Mouse (Mus musculus): ENCODE results near the gene Wdr81. TPM values are rescaled to one million over a fixed set of nuclear protein-coding genes. Genes with fewer than 3 reads are reported as not detected.
"Not testable (repeated sequence)": the region's sequence is repeated elsewhere in the genome, so short reads cannot be mapped to it uniquely, and the experiment has no call there.

The Wdr81 gene
- polyA plus RNA-seq, 1 experiment from 2014 or later: 6.1 TPM

GRCm38 (mm10) chr11:75456440-75456871, 1.9 kb upstream of the Wdr81 start:
- Histone ChIP-seq H3K4me3 (ENCODE audit: low read length) (no peak overlapping the region), H3K27ac (ENCODE audit: low read depth, low read length) (no peak overlapping the region), H3K36me3 (ENCODE audit: control insufficient read depth, insufficient read depth, low read length) (no peaks in the 10 kb centered on the region), H3K4me2 (ENCODE audit: low read length) (no peak overlapping the region), H3K9me3 (ENCODE audit: control insufficient read depth, low read length) (no peaks in the 10 kb centered on the region), H3K4me1 (ENCODE audit: control insufficient read depth, insufficient read depth, low read depth, low read length) (peaks cover 25% of the 10 kb centered on the region), H3K27me3 (replicated peaks; ENCODE audit: control insufficient read depth, insufficient read depth, low read length) (no peaks in the 10 kb centered on the region), H3K9ac (ENCODE audit: low read depth, low read length) (no peak overlapping the region)
- 86% methylated on average over 7 of the region's 7 CpGs for WGBS
- ATAC-seq: no peak

- H3K9ac ChIP-seq (ENCODE audit: low read depth, low read length); H3K36me3 ChIP-seq (ENCODE audit: control insufficient read depth, insufficient read depth, low read length); ATAC-seq; H3K4me2 ChIP-seq (ENCODE audit: low read length); H3K27ac ChIP-seq (ENCODE audit: low read depth, low read length); H3K4me3 ChIP-seq (ENCODE audit: low read length); H3K9me3 ChIP-seq (ENCODE audit: control insufficient read depth, low read length); H3K27me3 ChIP-seq (replicated peaks; ENCODE audit: control insufficient read depth, insufficient read depth, low read length): not testable (repeated sequence)
- H3K4me1 ChIP-seq (ENCODE audit: control insufficient read depth, insufficient read depth, low read depth, low read length): peaks cover 25% of the 10 kb centered on the region
- WGBS: 90% methylated on average over 2 of the region's 2 CpGs
Observed at GRCm38 (mm10) chr11:75455971-75456370, 1.5 kb upstream of the Wdr81 start.

- ATAC-seq: no peak
- Histone ChIP-seq H3K4me2 (ENCODE audit: low read length) (peak overlapping the region; percentile 98), H3K27ac (ENCODE audit: low read depth, low read length) (peak overlapping the region; percentile 72), H3K9ac (ENCODE audit: low read depth, low read length) (peak overlapping the region; percentile 81), H3K36me3 (ENCODE audit: control insufficient read depth, insufficient read depth, low read length) (no peaks in the 10 kb centered on the region), H3K27me3 (replicated peaks; ENCODE audit: control insufficient read depth, insufficient read depth, low read length) (no peaks in the 10 kb centered on the region), H3K4me3 (ENCODE audit: low read length) (peak overlapping the region; percentile 70), H3K4me1 (ENCODE audit: control insufficient read depth, insufficient read depth, low read depth, low read length) (peaks cover 21% of the 10 kb centered on the region), H3K9me3 (ENCODE audit: control insufficient read depth, low read length) (no peaks in the 10 kb centered on the region)
- 79% methylated on average over 10 of the region's 10 CpGs for WGBS
Observed at GRCm38 (mm10) chr11:75455041-75455736, 672 bp upstream of the Wdr81 start.

GRCm38 (mm10) chr11:75452812-75453557, 1.5 kb downstream of the Wdr81 start:
- 94% methylated on average over 31 of the region's 31 CpGs for WGBS
- H3K4me1 ChIP-seq (ENCODE audit: control insufficient read depth, insufficient read depth, low read depth, low read length): peaks cover 15% of the 10 kb centered on the region
- H3K9me3 ChIP-seq (ENCODE audit: control insufficient read depth, low read length): no peaks in the 10 kb centered on the region
- no peak overlapping the region for H3K4me3 ChIP-seq (ENCODE audit: low read length)
- ATAC-seq: no peak
- H3K9ac ChIP-seq (ENCODE audit: low read depth, low read length): no peak overlapping the region
- H3K4me2 ChIP-seq (ENCODE audit: low read length): no peak overlapping the region; the same call in 1 of the 2 replicates
- no peaks in the 10 kb centered on the region for H3K27me3 ChIP-seq (replicated peaks; ENCODE audit: control insufficient read depth, insufficient read depth, low read length)
- peaks cover 11% of the 10 kb centered on the region for H3K36me3 ChIP-seq (ENCODE audit: control insufficient read depth, insufficient read depth, low read length)
- H3K27ac ChIP-seq (ENCODE audit: low read depth, low read length): no peak overlapping the region

- Histone ChIP-seq H3K4me1 (ENCODE audit: control insufficient read depth, insufficient read depth, low read depth, low read length) (peaks cover 15% of the 10 kb centered on the region), H3K36me3 (ENCODE audit: control insufficient read depth, insufficient read depth, low read length) (peaks cover 19% of the 10 kb centered on the region), H3K9ac (ENCODE audit: low read depth, low read length) (no peak overlapping the region), H3K4me3 (ENCODE audit: low read length) (no peak overlapping the region), H3K9me3 (ENCODE audit: control insufficient read depth, low read length) (no peaks in the 10 kb centered on the region), H3K27me3 (replicated peaks; ENCODE audit: control insufficient read depth, insufficient read depth, low read length) (no peaks in the 10 kb centered on the region), H3K4me2 (ENCODE audit: low read length) (no peak overlapping the region), H3K27ac (ENCODE audit: low read depth, low read length) (no peak overlapping the region)
- WGBS: 95% methylated on average over 8 of the region's 8 CpGs
- no peak for ATAC-seq
Observed at GRCm38 (mm10) chr11:75452081-75452480, 2.4 kb downstream of the Wdr81 start.

GRCm38 (mm10) chr11:75450936-75451335, 3.6 kb downstream of the Wdr81 start:
- H3K4me1 ChIP-seq (ENCODE audit: control insufficient read depth, insufficient read depth, low read depth, low read length): peaks cover 15% of the 10 kb centered on the region

GRCm38 (mm10) chr11:75450304-75450908, 4.1 kb downstream of the Wdr81 start:
- no peak for ATAC-seq
- Histone ChIP-seq H3K4me2 (ENCODE audit: low read length) (no peak overlapping the region), H3K4me1 (ENCODE audit: control insufficient read depth, insufficient read depth, low read depth, low read length) (peaks cover 15% of the 10 kb centered on the region), H3K4me3 (ENCODE audit: low read length) (no peak overlapping the region), H3K36me3 (ENCODE audit: control insufficient read depth, insufficient read depth, low read length) (peaks cover 26% of the 10 kb centered on the region), H3K27me3 (replicated peaks; ENCODE audit: control insufficient read depth, insufficient read depth, low read length) (no peaks in the 10 kb centered on the region), H3K27ac (ENCODE audit: low read depth, low read length) (no peak overlapping the region), H3K9ac (ENCODE audit: low read depth, low read length) (no peak overlapping the region), H3K9me3 (ENCODE audit: control insufficient read depth, low read length) (no peaks in the 10 kb centered on the region)
- 84% methylated on average over 8 of the region's 8 CpGs for WGBS

More at GRCm38 (mm10) chr11:75450936-75451335, 3.6 kb downstream of the Wdr81 start:
- Histone ChIP-seq H3K4me2 (ENCODE audit: low read length) (no peak overlapping the region), H3K27ac (ENCODE audit: low read depth, low read length) (no peak overlapping the region), H3K9me3 (ENCODE audit: control insufficient read depth, low read length) (no peaks in the 10 kb centered on the region), H3K36me3 (ENCODE audit: control insufficient read depth, insufficient read depth, low read length) (peaks cover 21% of the 10 kb centered on the region), H3K9ac (ENCODE audit: low read depth, low read length) (no peak overlapping the region), H3K27me3 (replicated peaks; ENCODE audit: control insufficient read depth, insufficient read depth, low read length) (no peaks in the 10 kb centered on the region), H3K4me3 (ENCODE audit: low read length) (no peak overlapping the region)
- 90% methylated on average over 15 of the region's 15 CpGs for WGBS
- ATAC-seq: no peak

GRCm38 (mm10) chr11:75449695-75450094, 4.8 kb downstream of the Wdr81 start:
- no peak overlapping the region for H3K9ac ChIP-seq (ENCODE audit: low read depth, low read length)
- no peak for ATAC-seq
- 74% methylated on average over 7 of the region's 7 CpGs for WGBS
- H3K9me3 ChIP-seq (ENCODE audit: control insufficient read depth, low read length): no peaks in the 10 kb centered on the region
- H3K4me2 ChIP-seq (ENCODE audit: low read length): no peak overlapping the region
- no peak overlapping the region for H3K4me3 ChIP-seq (ENCODE audit: low read length)
- H3K36me3 ChIP-seq (ENCODE audit: control insufficient read depth, insufficient read depth, low read length): peaks cover 26% of the 10 kb centered on the region
- H3K27ac ChIP-seq (ENCODE audit: low read depth, low read length): no peak overlapping the region
- peaks cover 9% of the 10 kb centered on the region for H3K4me1 ChIP-seq (ENCODE audit: control insufficient read depth, insufficient read depth, low read depth, low read length)
- no peaks in the 10 kb centered on the region for H3K27me3 ChIP-seq (replicated peaks; ENCODE audit: control insufficient read depth, insufficient read depth, low read length)

- H3K36me3 ChIP-seq (ENCODE audit: control insufficient read depth, insufficient read depth, low read length): peaks cover 30% of the 10 kb centered on the region
- H3K27me3 ChIP-seq (replicated peaks; ENCODE audit: control insufficient read depth, insufficient read depth, low read length): no peaks in the 10 kb centered on the region
- 81% methylated on average over 3 of the region's 3 CpGs for WGBS
- H3K4me1 ChIP-seq (ENCODE audit: control insufficient read depth, insufficient read depth, low read depth, low read length): peaks cover 3% of the 10 kb centered on the region
- no peaks in the 10 kb centered on the region for H3K9me3 ChIP-seq (ENCODE audit: control insufficient read depth, low read length)
- H3K4me3 ChIP-seq (ENCODE audit: low read length): no peak overlapping the region
- no peak overlapping the region for H3K27ac ChIP-seq (ENCODE audit: low read depth, low read length)
- no peak overlapping the region for H3K4me2 ChIP-seq (ENCODE audit: low read length)
- no peak for ATAC-seq
- H3K9ac ChIP-seq (ENCODE audit: low read depth, low read length): no peak overlapping the region
Observed at GRCm38 (mm10) chr11:75448575-75448974, 5.9 kb downstream of the Wdr81 start.

All from hindbrain, embryonic 16.5 days (tissue).